Mouse (Mus musculus): ENCODE results near the gene Ascl5. TPM values are rescaled to one million over a fixed set of nuclear protein-coding genes. Genes with fewer than 3 reads are reported as not detected.

Ascl5 gene
- polyA plus RNA-seq, 1 experiment from 2014 or later: not detected

DNA sequence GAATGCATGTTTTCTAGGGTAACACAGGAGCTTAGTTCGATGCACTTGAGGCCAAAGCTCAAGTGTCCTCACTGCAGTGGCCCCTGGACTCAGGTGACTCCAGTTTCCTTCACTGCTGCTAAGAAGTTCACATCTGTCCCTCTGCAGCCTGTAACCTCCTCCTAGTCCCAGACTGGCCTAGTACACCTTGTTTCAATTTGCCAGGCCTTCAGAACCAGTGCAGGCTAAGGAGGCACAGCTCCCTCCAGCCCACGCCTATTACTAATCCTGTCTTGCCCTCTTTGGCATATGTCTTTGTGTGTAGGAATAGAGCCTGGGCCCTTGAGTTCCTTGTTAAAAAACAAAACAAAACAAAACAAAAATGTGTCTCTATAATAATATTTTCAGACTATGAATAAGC is 33.3 kb upstream of the Ascl5 start:
- peaks cover 21% of the 10 kb centered on the region for H3K4me1 ChIP-seq (ENCODE audit: control insufficient read depth, insufficient read depth, low read length)
- peaks cover 3% of the 10 kb centered on the region for H3K36me3 ChIP-seq (ENCODE audit: control insufficient read depth, insufficient read depth, low read length)
- H3K27ac ChIP-seq (ENCODE audit: low read length): peak overlapping the region; percentile 74; the same call in 1 of the 2 replicates
- 0 out of 2 replicates have a peak overlapping the region, but pooled peaks have one; percentile 30 for H3K4me2 ChIP-seq (ENCODE audit: low read length)
- WGBS: 72% methylated on average over 2 of the region's 2 CpGs
- no peaks in the 10 kb centered on the region for H3K27me3 ChIP-seq (ENCODE audit: control insufficient read depth, insufficient read depth, low read depth, low read length)
- no peak overlapping the region for H3K4me3 ChIP-seq (ENCODE audit: low read depth, low read length)
- H3K9me3 ChIP-seq (replicated peaks; ENCODE audit: control insufficient read depth, low read length, poor library complexity, severe bottlenecking): no peaks in the 10 kb centered on the region
- H3K9ac ChIP-seq (ENCODE audit: low read depth, low read length): 0 out of 2 replicates have a peak overlapping the region, but pooled peaks have one; percentile 11
- ATAC-seq: peak; percentile 59; the same call in 1 of the 2 replicates

DNA sequence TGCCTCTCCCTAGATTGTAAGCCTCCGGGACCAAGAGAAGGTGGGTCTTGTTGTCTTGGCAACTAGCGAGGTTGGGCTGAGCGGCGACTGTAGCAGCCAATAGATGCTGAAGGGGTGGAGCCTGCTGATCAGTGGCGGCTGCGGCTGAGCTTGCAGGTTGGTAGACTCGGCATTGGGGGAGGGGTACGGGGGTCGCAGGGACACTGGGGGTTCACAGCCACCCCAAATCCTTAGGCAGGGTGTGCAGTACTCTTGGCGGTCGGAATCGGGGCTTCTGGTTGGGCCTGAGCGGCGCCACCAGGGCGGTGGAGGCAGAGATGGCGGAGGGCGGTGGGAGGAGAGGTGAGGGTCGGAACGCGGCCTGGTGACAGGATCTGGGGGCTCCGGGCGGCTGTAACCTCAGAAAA is 32.7 kb upstream of the Ascl5 start:
- ATAC-seq: peak; percentile 100
- peak overlapping the region; percentile 89 for H3K27ac ChIP-seq (ENCODE audit: low read length)
- H3K36me3 ChIP-seq (ENCODE audit: control insufficient read depth, insufficient read depth, low read length): peaks cover 9% of the 10 kb centered on the region
- H3K4me1 ChIP-seq (ENCODE audit: control insufficient read depth, insufficient read depth, low read length): peaks cover 21% of the 10 kb centered on the region
- no peaks in the 10 kb centered on the region for H3K9me3 ChIP-seq (replicated peaks; ENCODE audit: control insufficient read depth, low read length, poor library complexity, severe bottlenecking)
- peak overlapping the region; percentile 81 for H3K4me3 ChIP-seq (ENCODE audit: low read depth, low read length)
- H3K27me3 ChIP-seq (ENCODE audit: control insufficient read depth, insufficient read depth, low read depth, low read length): no peaks in the 10 kb centered on the region
- H3K9ac ChIP-seq (ENCODE audit: low read depth, low read length): peak overlapping the region; percentile 94
- peak overlapping the region; percentile 97 for H3K4me2 ChIP-seq (ENCODE audit: low read length)
- WGBS: under 1% methylated on average over 22 of the region's 22 CpGs

DNA sequence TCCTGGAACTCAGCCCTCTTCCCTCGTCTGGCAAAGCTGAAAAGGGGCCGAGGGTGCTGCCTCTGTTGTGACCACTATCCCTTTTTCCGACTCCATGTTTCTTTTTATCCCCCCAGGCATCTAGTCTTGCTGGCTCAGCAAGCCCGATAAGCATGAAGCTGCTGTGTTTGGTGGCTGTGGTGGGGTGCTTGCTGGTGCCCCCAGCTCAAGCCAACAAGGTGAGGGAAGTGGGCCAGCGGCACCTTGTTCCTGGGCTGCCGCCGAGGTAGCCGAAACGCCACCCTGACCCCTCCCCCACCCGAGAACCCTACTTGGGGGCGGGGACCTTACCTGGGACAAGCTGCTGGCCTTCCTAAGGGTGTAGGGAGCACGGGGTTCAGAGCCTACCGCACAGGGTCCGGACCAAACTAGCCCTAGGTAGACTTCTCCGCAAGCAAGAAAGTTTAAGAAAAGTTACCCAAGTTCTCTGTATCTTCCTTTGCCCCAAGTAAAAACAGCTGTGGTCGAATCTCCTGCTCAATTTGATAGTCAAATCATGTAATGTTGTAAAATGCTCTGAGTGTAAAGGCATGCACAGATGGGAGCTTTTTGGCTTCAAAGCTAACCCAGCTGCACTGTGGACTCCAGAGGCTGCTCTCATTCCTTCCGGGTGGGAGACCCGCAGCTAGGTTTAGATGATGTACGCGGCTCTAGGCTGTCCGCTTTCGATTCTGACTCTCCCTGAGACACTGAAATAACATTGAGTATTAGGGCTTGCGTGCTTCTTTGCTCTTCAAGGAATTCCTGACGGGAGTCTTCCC is 32.0 kb upstream of the Ascl5 start:
- Histone ChIP-seq H3K4me3 (ENCODE audit: low read depth, low read length) (peak overlapping the region; percentile 81), H3K36me3 (ENCODE audit: control insufficient read depth, insufficient read depth, low read length) (peaks cover 9% of the 10 kb centered on the region), H3K9me3 (replicated peaks; ENCODE audit: control insufficient read depth, low read length, poor library complexity, severe bottlenecking) (no peaks in the 10 kb centered on the region), H3K27ac (ENCODE audit: low read length) (peak overlapping the region; percentile 89), H3K4me2 (ENCODE audit: low read length) (peak overlapping the region; percentile 97), H3K27me3 (ENCODE audit: control insufficient read depth, insufficient read depth, low read depth, low read length) (no peaks in the 10 kb centered on the region), H3K4me1 (ENCODE audit: control insufficient read depth, insufficient read depth, low read length) (peaks cover 21% of the 10 kb centered on the region), H3K9ac (ENCODE audit: low read depth, low read length) (peak overlapping the region; percentile 94)
- ATAC-seq: peak; percentile 54
- 3% methylated on average over 24 of the region's 24 CpGs for WGBS

DNA sequence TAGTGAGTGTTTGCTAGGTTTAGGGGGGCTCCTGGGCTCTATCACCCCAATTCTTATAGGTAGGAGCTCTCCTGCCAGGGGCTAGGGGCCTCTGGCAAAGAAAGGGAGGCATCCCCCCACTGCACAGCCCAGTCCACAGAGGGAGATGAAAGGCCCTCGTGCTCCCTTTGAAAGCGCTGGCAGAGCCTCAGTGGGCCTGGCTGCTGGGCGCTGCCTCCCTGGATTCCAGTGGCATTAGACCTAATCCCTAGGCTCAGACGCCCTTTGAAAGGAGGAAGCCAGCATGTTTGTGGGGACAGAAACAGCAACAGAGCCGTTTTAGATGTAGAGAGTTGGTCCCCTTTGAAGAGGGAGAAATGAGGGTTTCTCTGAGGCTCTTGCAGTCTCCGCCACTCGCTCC is 20.4 kb upstream of the Ascl5 start:
- no peaks in the 10 kb centered on the region for H3K27me3 ChIP-seq (ENCODE audit: control insufficient read depth, insufficient read depth, low read depth, low read length)
- no peak overlapping the region for H3K4me2 ChIP-seq (ENCODE audit: low read length)
- no peak overlapping the region for H3K9ac ChIP-seq (ENCODE audit: low read depth, low read length)
- no peaks in the 10 kb centered on the region for H3K9me3 ChIP-seq (replicated peaks; ENCODE audit: control insufficient read depth, low read length, poor library complexity, severe bottlenecking)
- no peak overlapping the region for H3K4me3 ChIP-seq (ENCODE audit: low read depth, low read length)
- 24% methylated on average over 7 of the region's 7 CpGs for WGBS
- peaks cover 12% of the 10 kb centered on the region for H3K4me1 ChIP-seq (ENCODE audit: control insufficient read depth, insufficient read depth, low read length)
- no peak; the same call in 1 of the 2 replicates for ATAC-seq
- H3K27ac ChIP-seq (ENCODE audit: low read length): 0 out of 2 replicates have a peak overlapping the region, but pooled peaks have one; percentile 24
- peaks cover 38% of the 10 kb centered on the region for H3K36me3 ChIP-seq (ENCODE audit: control insufficient read depth, insufficient read depth, low read length)

DNA sequence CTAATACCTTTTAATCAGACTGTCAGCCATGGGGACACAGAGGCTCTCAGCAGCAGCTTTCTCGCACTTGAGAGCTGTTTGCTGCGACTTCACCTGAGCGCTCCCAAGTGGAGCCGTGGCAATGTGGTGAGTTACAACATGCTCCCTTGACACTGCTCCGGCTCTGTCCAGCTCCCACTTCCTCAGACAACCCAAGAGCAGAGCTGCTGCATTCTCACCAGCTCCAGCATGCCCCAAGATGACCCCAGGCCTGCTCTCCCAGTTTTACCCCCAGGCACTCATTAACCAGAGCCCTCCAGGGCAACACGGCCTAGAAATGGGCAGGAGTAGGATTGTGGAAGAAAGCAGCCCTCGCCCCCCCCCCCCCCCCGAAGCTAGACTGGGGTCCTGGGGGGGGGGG is 18.9 kb upstream of the Ascl5 start:
- H3K9me3 ChIP-seq (replicated peaks; ENCODE audit: control insufficient read depth, low read length, poor library complexity, severe bottlenecking): no peaks in the 10 kb centered on the region
- peaks cover 12% of the 10 kb centered on the region for H3K4me1 ChIP-seq (ENCODE audit: control insufficient read depth, insufficient read depth, low read length)
- no peak overlapping the region for H3K9ac ChIP-seq (ENCODE audit: low read depth, low read length)
- H3K36me3 ChIP-seq (ENCODE audit: control insufficient read depth, insufficient read depth, low read length): peaks cover 35% of the 10 kb centered on the region
- no peak overlapping the region for H3K4me2 ChIP-seq (ENCODE audit: low read length)
- 85% methylated on average over 6 of the region's 8 CpGs for WGBS
- no peak overlapping the region for H3K4me3 ChIP-seq (ENCODE audit: low read depth, low read length)
- no peak overlapping the region for H3K27ac ChIP-seq (ENCODE audit: low read length)
- no peaks in the 10 kb centered on the region for H3K27me3 ChIP-seq (ENCODE audit: control insufficient read depth, insufficient read depth, low read depth, low read length)
- ATAC-seq: no peak

DNA sequence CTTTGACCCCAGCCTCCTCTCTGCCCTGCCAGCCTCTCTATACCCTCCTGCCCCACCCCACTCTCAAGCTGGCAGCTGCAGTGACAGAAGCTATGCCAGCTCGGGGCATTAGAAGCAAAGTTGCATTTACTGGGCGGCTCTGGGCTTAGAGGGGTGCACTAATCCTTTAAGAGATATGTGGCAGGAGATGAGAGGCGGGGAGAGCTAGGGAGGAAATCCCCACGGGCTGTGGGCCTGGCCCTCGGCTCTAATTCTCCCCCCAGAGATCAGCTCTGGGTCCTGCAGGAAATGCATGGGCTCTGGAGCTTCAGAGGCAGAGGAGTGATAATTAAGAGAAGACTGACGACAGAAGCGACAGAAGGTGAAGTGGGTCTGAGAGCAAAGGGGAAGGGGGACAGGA is 17.6 kb upstream of the Ascl5 start:
- Histone ChIP-seq H3K9ac (ENCODE audit: low read depth, low read length) (no peak overlapping the region), H3K4me2 (ENCODE audit: low read length) (no peak overlapping the region), H3K9me3 (replicated peaks; ENCODE audit: control insufficient read depth, low read length, poor library complexity, severe bottlenecking) (no peaks in the 10 kb centered on the region), H3K27me3 (ENCODE audit: control insufficient read depth, insufficient read depth, low read depth, low read length) (no peaks in the 10 kb centered on the region), H3K27ac (ENCODE audit: low read length) (no peak overlapping the region), H3K4me1 (ENCODE audit: control insufficient read depth, insufficient read depth, low read length) (peaks cover 12% of the 10 kb centered on the region), H3K36me3 (ENCODE audit: control insufficient read depth, insufficient read depth, low read length) (peaks cover 31% of the 10 kb centered on the region), H3K4me3 (ENCODE audit: low read depth, low read length) (no peak overlapping the region)
- ATAC-seq: no peak
- WGBS: 45% methylated on average over 7 of the region's 7 CpGs

DNA sequence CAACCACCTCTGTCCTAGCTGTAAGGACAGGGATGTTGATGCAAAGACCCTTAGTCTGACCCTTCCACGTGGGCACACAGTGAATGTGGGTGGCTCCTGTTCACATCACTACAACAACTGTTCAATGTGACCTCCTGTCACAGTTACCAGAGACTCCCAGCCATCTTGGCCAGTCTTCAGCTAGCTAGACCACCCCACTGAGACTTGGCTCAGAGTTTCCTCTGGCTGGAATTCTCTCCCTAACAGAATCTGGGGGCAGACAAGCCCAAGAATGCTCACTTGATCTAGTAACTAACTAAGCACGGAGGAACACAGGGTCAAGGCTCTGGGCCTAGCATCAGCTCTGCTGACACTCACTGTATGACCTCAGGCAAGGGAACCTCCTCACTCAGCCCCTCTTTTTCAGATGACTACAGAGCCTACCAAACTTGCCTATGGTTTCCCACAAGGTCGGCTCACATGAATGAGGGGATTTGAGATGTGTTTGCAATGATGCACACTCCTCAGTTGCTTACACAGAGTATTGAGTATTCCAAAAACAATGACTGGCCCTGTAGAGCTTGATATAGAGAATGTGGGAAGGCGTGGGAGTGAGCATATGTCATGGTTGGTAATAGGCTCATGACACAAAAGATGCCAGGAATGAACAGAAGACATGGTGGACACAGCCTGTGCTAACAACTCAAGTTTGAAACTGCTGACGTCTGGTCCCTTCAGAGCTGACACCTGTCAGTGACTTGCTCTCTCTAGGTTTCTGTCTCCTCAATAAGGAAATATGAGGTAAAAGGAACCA is 11.7 kb upstream of the Ascl5 start:
- Histone ChIP-seq H3K4me2 (ENCODE audit: low read length) (no peak overlapping the region), H3K9me3 (replicated peaks; ENCODE audit: control insufficient read depth, low read length, poor library complexity, severe bottlenecking) (no peaks in the 10 kb centered on the region), H3K4me1 (ENCODE audit: control insufficient read depth, insufficient read depth, low read length) (peaks cover 12% of the 10 kb centered on the region), H3K36me3 (ENCODE audit: control insufficient read depth, insufficient read depth, low read length) (peaks cover 10% of the 10 kb centered on the region; the same call in 1 of the 2 replicates), H3K4me3 (ENCODE audit: low read depth, low read length) (no peak overlapping the region), H3K9ac (ENCODE audit: low read depth, low read length) (no peak overlapping the region), H3K27me3 (ENCODE audit: control insufficient read depth, insufficient read depth, low read depth, low read length) (no peaks in the 10 kb centered on the region), H3K27ac (ENCODE audit: low read length) (no peak overlapping the region)
- 76% methylated on average over 5 of the region's 5 CpGs for WGBS
- no peak for ATAC-seq

DNA sequence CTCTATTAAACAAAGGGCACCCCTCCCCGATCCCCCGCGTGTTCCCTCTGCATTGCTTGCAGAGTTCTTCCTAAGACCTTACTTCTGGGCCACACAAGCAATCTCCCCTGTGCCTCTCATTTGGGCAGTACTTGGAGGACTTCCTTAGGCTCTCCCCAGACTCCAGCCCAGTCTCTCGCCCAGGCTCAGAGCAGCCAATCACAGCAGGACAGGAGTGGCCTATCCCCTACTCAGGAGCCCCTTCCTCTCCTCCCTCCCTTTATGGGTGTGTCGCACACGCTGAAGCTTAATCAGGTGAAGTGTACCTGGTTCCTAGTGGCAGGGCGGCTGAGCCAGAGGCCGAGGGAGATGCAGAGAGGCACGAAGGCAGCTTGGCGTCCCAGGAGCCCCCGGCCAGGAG is 10.2 kb upstream of the Ascl5 start:
- Histone ChIP-seq H3K4me2 (ENCODE audit: low read length) (no peak overlapping the region), H3K27ac (ENCODE audit: low read length) (no peak overlapping the region), H3K9me3 (replicated peaks; ENCODE audit: control insufficient read depth, low read length, poor library complexity, severe bottlenecking) (no peaks in the 10 kb centered on the region), H3K36me3 (ENCODE audit: control insufficient read depth, insufficient read depth, low read length) (no peaks in the 10 kb centered on the region), H3K4me1 (ENCODE audit: control insufficient read depth, insufficient read depth, low read length) (peaks cover 12% of the 10 kb centered on the region), H3K9ac (ENCODE audit: low read depth, low read length) (no peak overlapping the region), H3K27me3 (ENCODE audit: control insufficient read depth, insufficient read depth, low read depth, low read length) (no peaks in the 10 kb centered on the region), H3K4me3 (ENCODE audit: low read depth, low read length) (no peak overlapping the region)
- ATAC-seq: peak; percentile 46; the same call in 1 of the 2 replicates
- 15% methylated on average over 11 of the region's 11 CpGs for WGBS

DNA sequence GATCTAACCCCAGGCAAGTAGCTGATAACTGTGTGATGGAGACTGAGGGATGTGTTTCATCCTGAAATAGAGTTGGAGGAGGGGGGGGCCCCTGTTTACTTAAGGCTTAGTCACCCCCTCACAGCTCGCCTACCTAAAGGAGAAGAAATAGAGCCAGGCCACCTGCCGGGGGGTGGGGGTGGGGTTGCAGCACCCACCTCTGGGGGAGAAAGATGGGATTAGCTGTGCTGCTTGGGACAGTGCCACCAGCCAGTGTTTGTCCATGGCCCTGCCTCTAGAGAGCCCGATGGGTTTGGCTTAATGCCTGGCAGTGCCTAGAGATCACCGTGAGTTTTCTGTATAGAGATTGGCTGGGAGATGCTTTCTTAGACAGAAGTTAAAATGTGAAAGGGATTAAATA is 9.7 kb upstream of the Ascl5 start:
- H3K4me3 ChIP-seq (ENCODE audit: low read depth, low read length): no peak overlapping the region
- no peak overlapping the region for H3K27ac ChIP-seq (ENCODE audit: low read length)
- H3K36me3 ChIP-seq (ENCODE audit: control insufficient read depth, insufficient read depth, low read length): no peaks in the 10 kb centered on the region
- no peak overlapping the region for H3K9ac ChIP-seq (ENCODE audit: low read depth, low read length)
- peaks cover 12% of the 10 kb centered on the region for H3K4me1 ChIP-seq (ENCODE audit: control insufficient read depth, insufficient read depth, low read length)
- H3K9me3 ChIP-seq (replicated peaks; ENCODE audit: control insufficient read depth, low read length, poor library complexity, severe bottlenecking): no peaks in the 10 kb centered on the region
- 17% methylated on average over 4 of the region's 4 CpGs for WGBS
- H3K27me3 ChIP-seq (ENCODE audit: control insufficient read depth, insufficient read depth, low read depth, low read length): no peaks in the 10 kb centered on the region
- H3K4me2 ChIP-seq (ENCODE audit: low read length): no peak overlapping the region
- ATAC-seq: peak; percentile 70

All from midbrain, embryonic 16.5 days (tissue).